Mouse (Mus musculus) limb, embryonic 14.5 days (tissue): ENCODE data around the gene Dlec1. TPM values are rescaled to one million over a fixed set of nuclear protein-coding genes. Genes with fewer than 3 reads are reported as not detected.

Source experiments
- ATAC-seq: fragments of 200-750 bp; cut with Nextera tagmentation; 2 replicates; pipeline ENCODE4 v1.8.0; 2017; ENCODE audit warnings: low read depth, moderate number of reproducible peaks, moderate TSS enrichment; ENCODE audit not compliant: low FRiP score
- DNase-seq: peaks from one replicate; pipeline ENCODE4 v3.0.0-alpha.2; 2015; ENCODE audit warnings: low spot score
- H3K27ac ChIP-seq: fragments of 300-500 bp; sonication (generic); replicated peaks from 2 replicates; pipeline ENCODE4 v1.5.1; 2014; ENCODE audit warnings: low read depth, mild to moderate bottlenecking, low read length, moderate library complexity, mixed read lengths
- H3K27me3 ChIP-seq: fragments of 300-500 bp; sonication (generic); 2 replicates; pipeline ENCODE4 v1.6.1; 2014; ENCODE audit warnings: low read length, mixed read lengths; ENCODE audit not compliant: control insufficient read depth, insufficient read depth
- H3K36me3 ChIP-seq: fragments of 300-500 bp; sonication (generic); 2 replicates; pipeline ENCODE4 v1.6.1; 2014; ENCODE audit warnings: mild to moderate bottlenecking, low read length, moderate library complexity, mixed read lengths; ENCODE audit not compliant: control insufficient read depth, insufficient read depth
- H3K4me1 ChIP-seq: fragments of 300-500 bp; sonication (generic); 2 replicates; pipeline ENCODE4 v1.6.1; 2014; ENCODE audit warnings: antibody characterized with exemption, low read length, mixed read lengths; ENCODE audit not compliant: control insufficient read depth, insufficient read depth
- H3K4me2 ChIP-seq: fragments of 300-500 bp; sonication (generic); replicated peaks from 2 replicates; pipeline ENCODE4 v1.6.1; 2014; ENCODE audit warnings: low read depth, mild to moderate bottlenecking, low read length, moderate library complexity; ENCODE audit not compliant: severe bottlenecking
- H3K4me3 ChIP-seq: fragments of 300-500 bp; sonication (generic); replicated peaks from 2 replicates; pipeline ENCODE4 v1.5.1; 2014; ENCODE audit warnings: low read length
- H3K9ac ChIP-seq: fragments of 300-500 bp; sonication (generic); 2 replicates; pipeline ENCODE4 v1.6.1; 2014; ENCODE audit warnings: mild to moderate bottlenecking, low read depth, low read length, moderate library complexity; ENCODE audit not compliant: severe bottlenecking
- H3K9me3 ChIP-seq: fragments of 300-500 bp; sonication (generic); 2 replicates; pipeline ENCODE4 v1.6.1; 2016; ENCODE audit warnings: low read length; ENCODE audit not compliant: control insufficient read depth
- POLR2A ChIP-seq: fragments of 200-500 bp; IDR thresholded peaks from 2 replicates; pipeline ENCODE4 v1.8.0; 2012; ENCODE audit warnings: inconsistent platforms, mild to moderate bottlenecking, moderate library complexity, borderline replicate concordance; ENCODE audit not compliant: insufficient read depth, insufficient read length; ENCODE audit errors: extremely low read depth
- WGBS: fragments of 180-500 bp; shearing (Covaris S2); extraction: QIAGEN DNeasy Blood & Tissue Kit; methylation state at CpG from one replicate; pipeline ENCODE4 v1.1.7; 2014; 5-methylcytosine and 5-hydroxymethylcytosine counted together
- polyA plus RNA-seq, 2 experiments: library from polyadenylated mRNA; depleted of rRNA in 1 of 2; stranded (reverse) in 1 of 2; unstranded in 1 of 2; fragments of >200 nt; fragmentation: Nextera tagmentation in 1 of 2; extraction: Ambion mirVana in 1 of 2; gene quantifications; 2 replicates each; pipeline versions ENCODE4 v1.2.1 to v1.2.3; 2012 to 2014

The Dlec1 gene
- polyA plus RNA-seq, 2 experiments: 0.81 to 1.5 TPM

GRCm38 (mm10) chr9:119144696-119145095 lies 42.4 kb downstream of the Dlec1 start:
- no peaks in the 10 kb centered on the region for H3K27me3 ChIP-seq
- H3K9me3 ChIP-seq: no peaks in the 10 kb centered on the region
- no peak for TF ChIP-seq POLR2A
- H3K27ac ChIP-seq: no peak overlapping the region
- DNase-seq (no peak), ATAC-seq (no peak)
- no peak overlapping the region for H3K4me2 ChIP-seq
- WGBS: 85% methylated on average over 8 of the region's 8 CpGs
- H3K4me1 ChIP-seq: no peaks in the 10 kb centered on the region
- no peak overlapping the region for H3K9ac ChIP-seq
- no peak overlapping the region for H3K4me3 ChIP-seq
- no peaks in the 10 kb centered on the region for H3K36me3 ChIP-seq

- H3K27me3 ChIP-seq: no peaks in the 10 kb centered on the region
- no peak overlapping the region for H3K4me2 ChIP-seq
- no peak for TF ChIP-seq POLR2A
- no peaks in the 10 kb centered on the region for H3K36me3 ChIP-seq
- no peaks in the 10 kb centered on the region for H3K4me1 ChIP-seq
- H3K9ac ChIP-seq: no peak overlapping the region
- 82% methylated on average over 9 of the region's 10 CpGs for WGBS
- H3K27ac ChIP-seq: no peak overlapping the region
- DNase-seq: no peak
- no peak for ATAC-seq
- no peaks in the 10 kb centered on the region for H3K9me3 ChIP-seq
- no peak overlapping the region for H3K4me3 ChIP-seq
Observed at GRCm38 (mm10) chr9:119145137-119145536, 42.9 kb downstream of the Dlec1 start.

GRCm38 (mm10) chr9:119145638-119146037 lies 43.4 kb downstream of the Dlec1 start:
- Histone ChIP-seq H3K27ac (no peak overlapping the region), H3K9ac (no peak overlapping the region), H3K27me3 (no peaks in the 10 kb centered on the region), H3K9me3 (no peaks in the 10 kb centered on the region), H3K4me3 (no peak overlapping the region), H3K36me3 (no peaks in the 10 kb centered on the region), H3K4me2 (no peak overlapping the region), H3K4me1 (no peaks in the 10 kb centered on the region)
- ATAC-seq: no peak
- no peak for DNase-seq
- WGBS: 65% methylated on average over 6 of the region's 6 CpGs
- TF ChIP-seq POLR2A: no peak

- no peak overlapping the region for H3K4me2 ChIP-seq
- H3K27me3 ChIP-seq: no peaks in the 10 kb centered on the region
- no peak overlapping the region for H3K9ac ChIP-seq
- no peaks in the 10 kb centered on the region for H3K4me1 ChIP-seq
- 73% methylated on average over 13 of the region's 13 CpGs for WGBS
- DNase-seq (no peak), ATAC-seq (no peak)
- no peaks in the 10 kb centered on the region for H3K9me3 ChIP-seq
- H3K36me3 ChIP-seq: no peaks in the 10 kb centered on the region
- no peak for TF ChIP-seq POLR2A
- H3K27ac ChIP-seq: no peak overlapping the region
- H3K4me3 ChIP-seq: no peak overlapping the region
Observed at GRCm38 (mm10) chr9:119146098-119146770, 44.0 kb downstream of the Dlec1 start.

GRCm38 (mm10) chr9:119149601-119150000 lies 47.3 kb downstream of the Dlec1 start:
- Histone ChIP-seq H3K4me1 (no peaks in the 10 kb centered on the region), H3K9ac (no peak overlapping the region), H3K4me3 (no peak overlapping the region), H3K27me3 (no peaks in the 10 kb centered on the region), H3K27ac (no peak overlapping the region), H3K36me3 (no peaks in the 10 kb centered on the region), H3K4me2 (no peak overlapping the region), H3K9me3 (no peaks in the 10 kb centered on the region)
- ATAC-seq: no peak
- DNase-seq: peak; percentile 72
- WGBS: 16% methylated on average over 5 of the region's 5 CpGs
- no peak for TF ChIP-seq POLR2A
